In the genomic region with DNA sequence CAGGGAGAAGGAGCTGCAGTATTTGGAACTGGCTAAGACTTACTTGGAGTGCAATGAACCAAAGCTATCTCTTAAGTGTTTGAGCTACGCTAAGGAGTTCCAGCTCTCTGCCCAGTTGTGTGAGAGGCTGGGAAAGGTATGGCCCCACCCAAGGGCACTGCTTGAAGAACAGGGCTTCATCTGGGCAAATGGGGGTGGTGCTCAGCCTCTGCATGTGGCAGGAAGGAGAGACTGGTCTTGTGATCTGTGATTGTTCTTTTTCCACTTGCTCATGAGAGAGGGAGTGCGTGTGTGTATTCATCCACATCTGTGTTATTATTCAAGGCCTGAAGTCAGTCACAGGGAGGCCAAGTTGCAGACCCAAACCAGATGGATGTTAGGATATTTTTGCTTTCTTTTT, we compare ENCODE assay signal across 17 mouse cellular contexts. TPM values are rescaled to one million over a fixed set of nuclear protein-coding genes. Genes with fewer than 3 reads are reported as not detected.
DNase-seq lines count a peak whose midpoint lies in the region; ATAC-seq and TF ChIP-seq lines count a peak whose summit lies in the region.
"Had no signal": no experiment of that assay in that cellular context is flagged by ENCODE, and none has a peak within 500 bp of the region (broad histone marks: within the 10 kb centered on the region; RNA-seq: fewer than 3 reads in every experiment).

No protein-coding gene starts in this region.

- H3K4me1 ChIP-seq in intestine, embryonic 15.5 days (replicated peaks): no peaks in the 10 kb centered on the region

- H3K9me3 ChIP-seq in intestine, embryonic 15.5 days: no peaks in the 10 kb centered on the region
- H3K9me3 ChIP-seq: limb, embryonic 15.5 days; midbrain, embryonic 13.5 days had no signal

- no peak overlapping the region for H3K9ac ChIP-seq in intestine, embryonic 15.5 days
- H3K9ac ChIP-seq: limb, embryonic 15.5 days; lung, embryonic 14.5 days; midbrain, embryonic 13.5 days had no signal

- TF ChIP-seq CTCF in Patski (IDR thresholded peaks at IDR 0.05): no peak

- no peak overlapping the region for H3K27ac ChIP-seq in intestine, embryonic 15.5 days
- H3K27ac ChIP-seq: limb, embryonic 15.5 days; midbrain, embryonic 13.5 days had no signal

- H3K4me2 ChIP-seq in intestine, embryonic 15.5 days (replicated peaks): no peak overlapping the region
- H3K4me2 ChIP-seq: limb, embryonic 15.5 days; lung, embryonic 14.5 days; midbrain, embryonic 13.5 days had no signal

- in situ Hi-C loops in Patski (cut with MboI; ENCODE audit: low pct_unique_long_range_greater_than_20kb): no loop called here

- H3K4me3 ChIP-seq in intestine, embryonic 15.5 days (replicated peaks): no peak overlapping the region
- H3K4me3 ChIP-seq: limb, embryonic 15.5 days; midbrain, embryonic 13.5 days had no signal

- POLR2A ChIA-PET in Patski (lab: Charles Lee): no interaction called here

- no peaks in the 10 kb centered on the region for H3K36me3 ChIP-seq in intestine, embryonic 15.5 days
- H3K36me3 ChIP-seq: G1E; limb, embryonic 15.5 days; midbrain, embryonic 13.5 days had no signal

- 62% methylated on average over 2 of the region's 2 CpGs for WGBS in intestine, embryonic 15.5 days

- peak; percentile 37 for DNase-seq in kidney, adult 11 months
- no peak for DNase-seq in kidney, adult 18-20 months
- no peak for DNase-seq in Patski (ENCODE audit: low read depth, low spot score)
- peak; percentile 10 to 53 for DNase-seq in kidney, postnatal 25 days
- no peak for DNase-seq in B cell, adult 2 months
- DNase-seq: cerebellum, adult 8-10 months; gastrocnemius, postnatal 14 days; layer of hippocampus, adult 9-11 months; thymus, adult 18-20 months had no signal

- ATAC-seq in Patski: peak; percentile 42
- ATAC-seq in intestine, embryonic 15.5 days: peak; percentile 52
- ATAC-seq in megakaryocyte progenitor cell, adult 5-6 weeks (replicated peaks; ENCODE audit: poor library complexity): no peak
- ATAC-seq: forebrain, embryonic 16.5 days; midbrain, embryonic 13.5 days had no signal

- no peaks in the 10 kb centered on the region for H3K27me3 ChIP-seq in Patski
- H3K27me3 ChIP-seq in intestine, embryonic 15.5 days (replicated peaks): no peaks in the 10 kb centered on the region
- H3K27me3 ChIP-seq: limb, embryonic 15.5 days; midbrain, embryonic 13.5 days had no signal

- CTCF ChIA-PET in Patski (lab: Charles Lee): interaction anchor here (1.0 to 4.1 kb wide), 7 partner anchors 10 to 90 kb away, joined by 3 to 22 read pairs (median 3); no protein-coding TSS in a partner anchor

RNA-seq across cellular contexts. Expression of gene Dclk3, which starts 52.3 kb away (rescaled TPM):
- polyA plus RNA-seq in Patski (2021): 48.7 TPM
- 0.67 and 0.75 TPM in 2 replicates for polyA plus RNA-seq in intestine, embryonic 15.5 days (2015; fragmentation: Nextera tagmentation; extraction: Ambion mirVana)
- total RNA-seq in megakaryocyte progenitor cell, adult 5-6 weeks (2015): not detected in 2 replicates
- not detected in 2 replicates for total RNA-seq in megakaryocyte progenitor cell, adult 5-6 weeks (2017)
- total RNA-seq: hematopoietic stem cell, adult 5-6 weeks had no signal
- polyA plus RNA-seq: G1E; lung, embryonic 14.5 days had no signal

Comparison
In these comparisons a context has a peak if more than half of its experiments do, and no peak if none do; other contexts are left out.
1. DNase-seq: peak in kidney, adult 11 months (single experiment) and kidney, postnatal 25 days (2 of 2); none in kidney, adult 18-20 months (single experiment), Patski (single experiment) and B cell, adult 2 months (0 of 2).
2. RNA of gene Dclk3, which starts 52.3 kb away (polyA plus RNA-seq): 48.7 TPM in Patski (single experiment); 0.67 to 0.75 TPM in intestine, embryonic 15.5 days; every median in the first group is over 10 times any median in the second.